ENCODE assay signal across 8 mouse cellular contexts in genomic region chr11:85995318-85996095, GRCm38 (mm10).
DNase-seq lines count a peak whose midpoint lies in the region; ATAC-seq and TF ChIP-seq lines count a peak whose summit lies in the region.

No protein-coding gene starts in this region.

- H3K9ac ChIP-seq in heart, adult 2 months (ENCODE audit: low read depth, low read length): no peak overlapping the region
- peak overlapping the region; percentile 44; the same call in 1 of the 2 replicates for H3K9ac ChIP-seq in hindbrain, postnatal 0 days (replicated peaks; ENCODE audit: low read length)

- H3K27ac ChIP-seq in heart, adult 2 months: no peak overlapping the region
- no peak overlapping the region for H3K27ac ChIP-seq in embryonic fibroblast, embryonic 13.5 days (ENCODE audit: insufficient read depth, low read length)
- peak overlapping the region; percentile 9; the same call in 1 of the 2 replicates for H3K27ac ChIP-seq in hindbrain, postnatal 0 days

- no peaks in the 10 kb centered on the region for H3K79me2 ChIP-seq in heart, adult 2 months (replicated peaks; ENCODE audit: control insufficient read depth, insufficient read depth, low read length)
- H3K79me2 ChIP-seq in myocyte (ENCODE audit: control insufficient read depth, insufficient read depth): no peaks in the 10 kb centered on the region

- intact Hi-C loops in heart, adult 2 months (cut with DNase I): no loop called here
- intact Hi-C loops in left cerebral cortex, postnatal 36 days (cut with DNase I): no loop called here

- TF ChIP-seq EP300 in heart, adult 2 months (IDR thresholded peaks at IDR 0.05; ENCODE audit: insufficient read depth, low read depth, low read length): no peak

- no peak for TF ChIP-seq POLR2A in heart, adult 2 months (IDR thresholded peaks at IDR 0.05; ENCODE audit: insufficient read depth, low read depth, low read length)
- TF ChIP-seq POLR2A in embryonic fibroblast, embryonic 13.5 days (IDR thresholded peaks at IDR 0.05; ENCODE audit: low read depth, low read length): no peak
- no peak for TF ChIP-seq POLR2A in myocyte (IDR thresholded peaks at IDR 0.05; ENCODE audit: insufficient read length, low read depth)

- H3K36me3 ChIP-seq in heart, adult 2 months (ENCODE audit: control insufficient read depth, insufficient read depth, low read length): no peaks in the 10 kb centered on the region
- no peaks in the 10 kb centered on the region for H3K36me3 ChIP-seq in hindbrain, postnatal 0 days (ENCODE audit: insufficient read depth, low read length)
- H3K36me3 ChIP-seq in myocyte (ENCODE audit: control insufficient read depth, insufficient read depth): no peaks in the 10 kb centered on the region

- H3ac ChIP-seq in myocyte (ENCODE audit: control insufficient read depth, insufficient read length): no peak overlapping the region

- peak; percentile 27 to 29 for DNase-seq in heart, adult 2 months
- DNase-seq in heart, adult 9 months (ENCODE audit: low spot score in 2 of 2): no peak
- peak; percentile 77 for DNase-seq in hindbrain, postnatal 0 days (ENCODE audit: low spot score)
- DNase-seq in left cerebral cortex, postnatal 36 days (ENCODE audit: low spot score in 2 of 2): peak; percentile 32 to 33
- no peak for DNase-seq in T-cell, adult 2 months (ENCODE audit: low spot score)
- no peak for DNase-seq in urinary bladder, postnatal 25 days (ENCODE audit: low spot score)

- no peaks in the 10 kb centered on the region for H3K9me3 ChIP-seq in hindbrain, postnatal 0 days (ENCODE audit: low read length)

- TF ChIP-seq CTCF in heart, adult 2 months (IDR thresholded peaks at IDR 0.05): peak; percentile 36
- TF ChIP-seq CTCF in embryonic fibroblast, embryonic 13.5 days (IDR thresholded peaks at IDR 0.05; ENCODE audit: borderline replicate concordance, insufficient read depth, low read length): 0 out of 2 replicates have a peak, but pooled peaks have one; percentile 2
- TF ChIP-seq CTCF in hindbrain, postnatal 0 days (IDR thresholded peaks at IDR 0.05; ENCODE audit: low read depth): peak; percentile 49

- H3K4me1 ChIP-seq in heart, adult 2 months (ENCODE audit: control insufficient read depth, insufficient read depth, low read length): peaks cover 2% of the 10 kb centered on the region; the same call in 1 of the 2 replicates
- H3K4me1 ChIP-seq in embryonic fibroblast, embryonic 13.5 days (ENCODE audit: control insufficient read depth, insufficient read depth, low read length): no peaks in the 10 kb centered on the region
- H3K4me1 ChIP-seq in hindbrain, postnatal 0 days (ENCODE audit: insufficient read depth, low read length): no peaks in the 10 kb centered on the region

- ATAC-seq in hindbrain, postnatal 0 days: peak; percentile 74

- no peaks in the 10 kb centered on the region for H3K27me3 ChIP-seq in heart, adult 2 months (ENCODE audit: control insufficient read depth, insufficient read depth, low read length)
- H3K27me3 ChIP-seq in hindbrain, postnatal 0 days (ENCODE audit: insufficient read depth, low read length): no peaks in the 10 kb centered on the region
- no peaks in the 10 kb centered on the region for H3K27me3 ChIP-seq in myocyte (ENCODE audit: control insufficient read depth, insufficient read depth, insufficient read length)

- 36% methylated on average over 29 of the region's 29 CpGs for WGBS in heart, adult 2 months
- 22% methylated on average over 29 of the region's 29 CpGs for WGBS in hindbrain, postnatal 0 days

- no peak overlapping the region; the same call in 1 of the 2 replicates for H3K4me3 ChIP-seq in heart, adult 2 months
- H3K4me3 ChIP-seq in embryonic fibroblast, embryonic 13.5 days (ENCODE audit: insufficient read depth, low read length): peak overlapping the region; percentile 2; the same call in 1 of the 2 replicates
- peak overlapping the region; percentile 39 for H3K4me3 ChIP-seq in hindbrain, postnatal 0 days (ENCODE audit: low read length)
- H3K4me3 ChIP-seq in myocyte: no peak overlapping the region

- peak overlapping the region; percentile 67 for H3K4me2 ChIP-seq in hindbrain, postnatal 0 days (ENCODE audit: low read depth, low read length)
- peak overlapping the region; percentile 65 for H3K4me2 ChIP-seq in myocyte (ENCODE audit: low read depth)

TF ChIP-seq in myocyte, 11 proteins besides CTCF, POLR2A, EP300 and RAD21:
- TF ChIP-seq TCF3 (IDR thresholded peaks at IDR 0.05; ENCODE audit: insufficient read length, low read depth) (no peak), MYOD1 (IDR thresholded peaks at IDR 0.05; ENCODE audit: control insufficient read depth in 1 of 3, insufficient read length in 2 of 3, low read depth in 2 of 3) (peak in 1 of 3 experiments; percentile 13), MYOG (IDR thresholded peaks at IDR 0.05; ENCODE audit: control insufficient read depth in 1 of 3, insufficient read depth in 1 of 3, insufficient read length in 2 of 3, low read depth in 2 of 3) (no peak), REST (IDR thresholded peaks at IDR 0.05; ENCODE audit: insufficient read depth, insufficient read length) (no peak)
TF ChIP-seq in myocyte: peak in this region for 1.

Comparison
In these comparisons a context has a peak if more than half of its experiments do, and no peak if none do; other contexts are left out.
1. DNase-seq: peak in heart, adult 2 months (2 of 2), hindbrain, postnatal 0 days (single experiment) and left cerebral cortex, postnatal 36 days (2 of 2); none in heart, adult 9 months (0 of 2), T-cell, adult 2 months (single experiment) and urinary bladder, postnatal 25 days (single experiment).
2. H3K4me3 ChIP-seq: peak in embryonic fibroblast, embryonic 13.5 days (single experiment) and hindbrain, postnatal 0 days (single experiment); none in heart, adult 2 months (single experiment) and myocyte (single experiment).
3. Peak in every context shown above with its lines, with median percentiles within 50 percentile points of each other: CTCF ChIP-seq.